Mouse (Mus musculus) liver, postnatal 0 days (tissue): ENCODE measurements around the gene Hmox2.

Experiments used
- CTCF ChIP-seq: sonication (generic); IDR thresholded peaks from 2 replicates; pipeline ENCODE4 v1.5.1; 2016; ENCODE audit warnings: antibody characterized with exemption, low read depth
- EP300 ChIP-seq: IDR thresholded peaks from 2 replicates; pipeline ENCODE4 v1.6.1; 2016; ENCODE audit warnings: antibody characterized with exemption, low read depth, mild to moderate bottlenecking

GRCm38 (mm10) chr16:4736262-4736661 lies 10.1 kb downstream of the Hmox2 start:
- TF ChIP-seq CTCF (no peak), EP300 (no peak)
